Mouse (Mus musculus) frontal cortex, postnatal 10 days (tissue): ENCODE data around the gene Prrx1.

Source experiments
- DNase-seq, 2 experiments: peaks; one replicate each; pipeline ENCODE4 v3.0.0; 2022; ENCODE audit warnings: low spot score in 2 of 2, mixed read lengths in 1 of 2

Gene Prrx1

DNA sequence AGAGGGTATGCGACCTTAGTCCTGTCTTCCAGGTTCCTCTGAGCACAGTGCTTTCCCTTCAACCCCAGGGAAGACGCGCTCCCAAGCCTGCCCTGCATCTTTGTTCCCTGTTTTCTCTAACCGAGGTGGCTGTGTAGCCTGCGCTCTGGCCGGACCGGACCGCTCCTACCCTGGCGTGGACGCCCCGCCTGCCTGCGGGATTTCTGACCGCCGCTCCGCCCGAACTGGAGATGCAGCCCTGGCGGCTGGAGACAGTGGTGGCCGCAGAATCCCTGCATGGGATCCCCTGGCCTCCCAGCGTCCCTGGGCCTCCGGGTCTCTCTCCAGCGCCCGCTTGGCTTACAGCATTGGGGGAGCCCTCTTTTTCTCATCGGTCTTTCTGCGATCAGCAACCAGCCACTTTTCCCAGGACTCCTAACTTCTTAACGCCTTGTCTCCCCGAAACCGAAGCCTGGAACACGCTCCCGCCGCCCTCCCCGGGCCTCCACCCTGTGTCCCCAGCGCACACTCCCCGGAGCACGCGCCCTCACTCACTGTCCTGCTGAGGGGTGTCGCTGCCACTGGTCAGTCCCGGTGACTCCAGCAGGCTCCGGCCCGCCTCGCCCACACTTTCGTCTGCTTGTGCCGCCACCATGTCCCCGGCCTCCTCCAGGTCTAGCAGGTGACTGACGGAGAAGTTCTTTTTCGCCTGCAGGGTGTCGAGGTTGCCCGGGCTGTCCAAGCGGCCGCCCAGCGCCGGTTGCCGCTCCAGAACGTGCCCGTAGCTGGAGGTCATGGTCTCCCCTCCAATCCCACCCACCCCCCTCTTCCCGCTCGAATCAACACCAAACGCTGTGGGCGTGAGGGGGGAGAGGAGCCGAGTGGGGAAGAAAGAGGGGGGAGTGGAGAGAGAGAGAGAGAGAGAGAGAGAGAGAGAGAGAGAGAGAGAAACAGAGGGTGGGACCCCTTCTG, 1.4 kb downstream of the Prrx1 start:
- DNase-seq, result peak in 1 of 2 experiments; percentile 22

DNA sequence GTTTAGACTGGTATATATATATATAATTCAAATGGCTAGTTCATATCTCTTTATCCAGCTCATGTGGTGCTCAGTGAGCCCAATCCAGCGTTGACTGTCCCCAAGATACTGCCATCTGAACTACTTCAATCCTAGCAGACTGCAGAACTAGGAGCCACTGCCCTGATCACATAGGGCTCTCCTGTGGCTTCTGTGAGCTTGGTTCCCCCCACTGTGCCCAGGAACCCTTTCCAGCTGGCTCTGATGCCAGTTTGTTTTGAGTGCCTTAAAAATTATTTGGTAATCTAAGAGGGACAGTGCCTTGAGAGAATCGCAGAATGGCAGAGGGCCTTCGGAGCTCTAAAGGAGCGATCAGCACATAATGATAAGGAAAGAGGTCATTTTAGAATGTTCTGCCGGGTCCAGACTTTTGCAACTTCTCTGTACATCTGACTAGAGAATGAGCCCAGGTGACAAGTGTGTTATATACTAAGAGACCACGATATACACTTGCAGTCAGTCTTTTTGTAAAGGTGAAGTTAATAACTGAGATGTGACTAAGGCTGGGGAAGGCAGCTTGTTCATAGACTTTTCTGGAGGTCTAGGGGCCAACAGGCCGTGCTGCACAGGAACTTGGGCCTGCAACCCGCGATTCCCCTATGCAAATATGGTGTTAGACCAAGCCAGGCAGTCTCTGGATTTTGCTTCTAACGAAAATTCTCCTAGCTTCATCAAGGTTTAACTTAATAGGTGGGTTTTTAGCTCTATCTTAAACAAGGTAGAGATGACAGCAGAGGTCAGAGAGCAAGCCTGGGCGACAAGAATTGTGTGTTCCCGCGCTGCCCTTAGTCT, 2.3 kb downstream of the Prrx1 start:
- no peak for DNase-seq

DNA sequence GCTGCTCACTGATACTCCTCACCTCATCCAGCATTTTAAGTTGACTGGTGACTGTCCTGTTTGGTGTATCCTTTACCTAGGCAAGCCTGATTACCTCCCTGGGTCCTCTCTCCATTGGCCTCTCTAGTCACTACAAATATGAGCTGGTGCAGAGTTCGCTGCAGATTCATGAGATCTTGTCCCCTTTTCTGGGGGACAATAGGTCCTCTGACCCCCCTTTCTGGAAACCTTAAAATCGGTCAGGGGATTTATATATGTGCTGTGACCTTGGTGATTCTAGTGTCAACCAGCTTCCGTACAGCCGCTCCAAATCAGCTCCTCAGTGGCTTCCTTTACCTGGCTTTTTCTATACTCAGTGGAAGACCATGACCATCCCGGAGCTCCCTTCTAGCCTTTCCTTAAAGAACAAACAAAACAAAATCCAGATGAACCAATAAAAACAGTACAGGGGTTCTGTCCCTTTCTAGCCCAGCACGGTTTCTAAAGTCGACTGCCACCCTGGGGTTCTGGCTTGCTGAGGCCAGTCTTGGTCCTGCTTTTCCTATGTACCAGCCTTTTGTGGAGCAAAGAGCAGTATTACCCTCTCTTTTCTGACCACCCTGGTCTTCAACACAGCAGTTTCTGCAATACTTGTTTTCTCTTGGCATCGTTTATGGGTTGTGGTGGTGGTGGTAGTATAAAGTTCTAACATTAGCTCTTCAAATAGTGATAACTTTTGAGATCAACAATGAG, 3.3 kb downstream of the Prrx1 start:
- no peak for DNase-seq

DNA sequence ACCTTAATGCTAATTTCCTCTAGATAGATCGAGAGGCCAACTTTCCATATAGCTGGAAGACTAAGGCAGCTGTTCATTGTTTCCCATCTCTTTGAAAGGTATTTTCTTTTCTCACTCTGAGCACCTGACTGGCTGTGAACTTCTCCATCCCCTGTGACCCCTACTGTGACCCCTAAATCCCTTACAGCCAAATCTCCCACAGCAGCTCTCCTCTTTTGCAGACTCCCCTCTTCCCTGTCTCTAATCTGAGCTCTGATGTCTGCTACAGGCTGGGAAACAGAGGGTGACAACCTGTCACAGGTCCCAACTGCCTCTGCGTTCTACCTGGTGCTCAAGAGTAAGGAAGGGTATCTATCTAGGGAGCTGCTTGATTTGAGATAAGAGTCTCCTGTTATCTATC, 4.0 kb downstream of the Prrx1 start:
- no peak for DNase-seq

DNA sequence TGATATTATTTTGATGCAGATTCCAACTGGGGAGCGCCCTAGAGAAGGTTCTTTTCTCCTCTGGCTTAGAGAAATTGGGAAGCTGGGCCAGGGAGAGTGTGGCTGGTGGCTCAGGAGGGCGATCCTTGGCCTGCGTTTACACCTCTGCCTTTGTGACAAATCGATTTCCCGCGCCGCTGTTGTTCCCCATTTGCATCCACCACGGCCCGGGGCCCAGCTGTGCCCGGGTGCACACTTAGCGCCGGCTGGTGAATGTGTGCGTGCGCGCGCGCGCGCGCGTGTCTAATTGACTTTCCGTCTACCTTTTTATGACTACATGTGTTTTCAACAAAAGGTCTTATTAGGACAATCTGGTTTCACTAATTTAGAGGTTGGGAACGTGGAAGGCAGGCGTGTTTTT, 4.9 kb downstream of the Prrx1 start:
- DNase-seq, result no peak

DNA sequence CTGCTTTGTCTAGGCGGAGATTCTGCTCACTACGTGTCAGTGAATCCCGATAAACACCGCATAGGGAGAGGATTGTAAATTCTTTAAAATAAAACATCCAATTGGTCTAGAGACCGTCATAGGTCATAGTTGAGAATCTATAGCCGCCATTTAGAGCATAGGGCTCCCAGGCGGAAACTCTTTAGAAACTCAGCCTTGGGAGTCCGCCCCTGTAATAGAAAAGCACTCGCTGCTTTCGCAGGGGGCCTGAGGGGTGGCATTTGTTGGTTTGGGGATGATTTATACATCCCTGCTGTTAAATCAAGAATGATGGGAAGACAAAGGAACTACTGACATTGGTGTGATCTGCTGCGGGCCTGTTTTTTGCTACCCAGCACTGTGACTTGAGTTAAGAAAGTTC, 5.8 kb downstream of the Prrx1 start:
- DNase-seq, result no peak

DNA sequence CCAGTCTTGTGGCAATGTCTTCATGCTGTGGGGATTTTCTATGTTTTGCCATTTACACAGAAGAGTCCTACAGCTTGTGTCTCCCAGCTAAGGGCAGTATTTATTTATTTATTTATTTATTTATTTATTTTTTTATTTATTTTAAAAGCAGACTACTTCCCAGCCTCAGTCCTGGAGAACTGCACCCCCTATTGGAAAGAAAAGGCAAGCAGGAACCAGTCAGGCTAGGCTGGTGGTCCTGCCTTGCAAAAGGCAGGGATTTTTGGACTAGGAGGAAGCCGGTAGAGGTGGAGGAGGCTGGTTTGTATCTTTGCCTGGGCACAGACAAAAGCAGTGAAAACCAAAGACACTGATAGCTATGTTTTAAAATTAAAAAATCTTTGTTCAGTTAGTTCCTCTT, 7.6 kb downstream of the Prrx1 start:
- no peak for DNase-seq

DNA sequence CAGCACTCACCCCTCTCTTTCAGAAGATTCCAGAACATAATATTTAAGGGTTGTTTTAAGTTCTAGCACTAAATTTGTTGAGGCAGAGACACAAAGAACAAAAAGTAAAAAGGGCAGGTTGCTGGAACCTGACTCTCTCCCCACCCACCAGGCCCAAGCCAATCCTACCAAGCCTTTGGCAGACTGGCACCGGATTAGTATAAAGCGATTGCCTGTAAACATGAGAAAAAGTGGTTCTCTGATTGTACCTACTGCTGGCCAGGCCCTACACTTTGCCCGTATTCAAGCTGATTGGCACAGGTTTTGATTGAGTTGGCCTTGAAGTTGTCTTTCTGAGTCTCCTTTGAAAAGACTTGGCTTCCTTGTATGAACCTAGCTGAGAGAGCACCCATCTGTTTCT, 8.7 kb downstream of the Prrx1 start:
- no peak for DNase-seq

DNA sequence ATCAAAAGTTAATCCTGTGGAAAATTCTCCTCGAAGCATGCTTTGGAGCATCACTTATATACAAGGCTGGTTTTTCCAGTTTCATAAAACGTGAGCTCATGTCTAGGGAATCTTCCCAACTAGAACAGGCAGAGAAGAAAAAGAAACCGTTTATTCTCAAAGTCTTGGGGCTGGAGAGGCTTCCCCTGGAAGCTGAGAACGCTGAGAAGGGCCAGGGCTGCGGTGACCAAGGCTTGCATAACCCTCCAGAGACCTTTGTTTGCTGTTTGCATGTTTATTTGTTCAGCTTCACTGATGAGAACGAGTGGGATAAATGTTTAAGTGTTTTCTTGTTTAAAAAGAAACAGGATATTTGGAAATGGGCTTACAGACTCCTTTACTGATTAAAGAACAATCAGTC, 11.2 kb downstream of the Prrx1 start:
- DNase-seq, result no peak

DNA sequence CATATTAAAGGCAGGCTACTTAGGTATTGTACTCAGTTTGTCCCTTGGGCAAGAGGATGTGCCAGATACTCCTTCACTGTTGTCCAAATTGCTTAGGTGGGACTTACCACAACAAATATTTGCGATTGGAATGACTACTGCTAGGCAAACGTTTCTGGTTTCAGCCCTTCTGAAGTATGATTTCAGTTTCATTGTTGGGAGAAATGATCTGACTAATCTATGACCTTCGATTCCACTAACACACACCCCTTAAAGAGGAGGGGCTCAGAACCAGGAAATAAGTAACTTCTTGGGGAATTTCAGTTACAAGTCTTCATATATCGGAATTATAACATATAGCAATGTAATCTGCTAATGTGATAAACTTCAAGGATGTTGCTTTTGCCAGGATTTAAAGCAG, 20.4 kb downstream of the Prrx1 start:
- DNase-seq, result no peak

DNA sequence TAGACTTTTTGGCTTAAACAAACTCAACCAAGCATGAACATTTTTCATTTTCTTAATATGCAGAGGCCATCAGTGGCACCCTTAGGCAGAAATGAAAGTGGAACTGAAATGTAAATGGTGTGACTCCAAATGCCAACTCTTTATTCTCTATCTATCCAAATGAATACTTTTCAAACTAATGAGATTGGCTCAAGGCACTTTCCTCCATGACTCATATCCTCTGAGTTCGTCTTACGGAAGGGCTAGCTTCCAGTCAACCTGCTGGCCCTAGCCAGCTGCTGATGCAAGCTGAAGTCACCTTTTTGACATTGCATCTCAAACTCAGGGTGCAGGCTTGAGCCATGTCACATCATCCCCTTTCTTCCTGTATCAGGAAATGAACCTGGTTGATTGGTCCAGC, 21.6 kb downstream of the Prrx1 start:
- DNase-seq, result no peak

DNA sequence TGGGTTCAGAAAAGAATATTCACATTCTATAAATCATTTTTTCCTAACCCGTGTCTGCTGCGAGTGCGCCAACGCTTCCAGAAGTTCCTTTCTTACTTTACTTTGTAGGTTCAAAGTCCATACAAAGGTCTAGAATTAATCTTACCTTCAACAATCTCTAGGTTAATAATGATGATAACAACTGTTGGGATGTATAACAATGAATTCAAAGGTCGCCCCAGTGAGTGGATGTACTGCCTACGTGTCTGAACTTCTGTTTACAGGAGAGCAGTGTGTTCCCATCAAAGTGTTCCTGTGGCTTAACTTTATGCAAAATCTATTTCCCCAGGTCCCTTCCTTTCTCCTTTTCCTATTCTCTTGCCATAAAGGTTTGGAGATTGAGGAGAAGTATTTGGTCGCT, 24.4 kb downstream of the Prrx1 start:
- no peak for DNase-seq

DNA sequence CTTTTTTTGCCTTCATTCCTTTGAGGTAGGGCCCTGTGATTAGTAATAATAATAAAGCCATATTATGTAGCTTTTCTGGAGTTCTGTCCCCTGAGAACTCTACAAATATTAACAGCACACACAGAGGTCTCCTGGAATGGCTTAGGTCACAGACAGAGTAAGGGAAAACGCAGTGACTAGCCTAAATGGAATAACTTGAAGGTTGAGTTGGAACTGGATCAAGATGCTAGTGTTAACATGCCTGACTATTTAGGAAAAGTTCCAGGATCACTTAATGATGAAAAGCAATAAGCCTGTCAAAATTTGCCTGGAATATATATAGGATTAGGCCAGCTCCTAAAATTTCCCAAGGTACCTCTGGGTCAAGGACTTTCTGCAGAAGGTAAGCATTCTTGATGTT, 28.0 kb downstream of the Prrx1 start:
- DNase-seq, result no peak

DNA sequence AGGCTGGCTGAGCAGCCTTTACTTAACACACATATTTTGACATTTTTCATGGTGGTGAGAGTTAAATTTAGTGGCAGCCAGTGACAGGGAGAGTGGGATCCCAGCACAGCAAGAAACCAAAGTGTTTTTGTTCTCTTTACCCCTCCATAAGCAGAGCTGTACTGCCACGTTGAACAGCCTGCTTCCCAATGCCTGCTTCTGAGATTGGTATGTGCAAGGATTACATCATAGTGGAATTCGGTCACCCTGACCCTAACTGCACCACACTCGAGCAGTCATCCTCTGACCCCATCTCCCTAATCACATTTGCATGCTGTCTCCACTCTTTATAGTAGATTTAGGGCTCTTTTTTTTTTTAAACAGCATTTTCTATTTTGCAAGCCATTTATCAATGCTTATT, 28.4 kb downstream of the Prrx1 start:
- no peak for DNase-seq

DNA sequence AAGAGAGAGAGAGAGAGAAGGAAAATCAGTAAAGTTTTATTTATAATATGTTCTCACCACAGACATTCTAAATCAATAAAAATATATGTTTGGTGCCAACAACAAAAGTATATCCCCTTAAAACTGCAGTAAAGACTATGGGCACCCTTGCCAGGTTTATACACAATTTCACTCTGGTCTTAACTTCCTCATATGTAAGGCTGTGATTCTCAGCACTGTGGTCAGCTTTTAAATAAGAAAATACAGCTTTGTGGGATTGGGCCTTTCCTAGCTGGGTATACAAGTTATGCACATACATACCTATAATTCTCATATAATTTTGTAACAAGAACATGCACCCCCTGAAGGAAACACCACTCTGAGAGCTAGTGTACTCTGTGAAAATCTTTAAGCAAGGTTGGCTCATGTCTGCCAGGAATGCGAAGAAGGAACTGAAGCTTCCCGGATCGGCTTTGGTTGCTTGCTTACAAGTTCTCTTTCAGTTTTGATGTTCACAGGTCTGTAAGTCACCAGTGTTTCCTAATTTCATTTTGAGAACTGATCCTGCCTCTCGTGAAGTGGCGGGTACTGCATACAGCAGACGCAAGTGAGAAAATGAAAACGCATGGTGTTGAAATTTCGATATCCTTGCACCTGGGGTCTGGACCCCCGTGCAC, 29.4 kb downstream of the Prrx1 start:
- DNase-seq, result no peak

DNA sequence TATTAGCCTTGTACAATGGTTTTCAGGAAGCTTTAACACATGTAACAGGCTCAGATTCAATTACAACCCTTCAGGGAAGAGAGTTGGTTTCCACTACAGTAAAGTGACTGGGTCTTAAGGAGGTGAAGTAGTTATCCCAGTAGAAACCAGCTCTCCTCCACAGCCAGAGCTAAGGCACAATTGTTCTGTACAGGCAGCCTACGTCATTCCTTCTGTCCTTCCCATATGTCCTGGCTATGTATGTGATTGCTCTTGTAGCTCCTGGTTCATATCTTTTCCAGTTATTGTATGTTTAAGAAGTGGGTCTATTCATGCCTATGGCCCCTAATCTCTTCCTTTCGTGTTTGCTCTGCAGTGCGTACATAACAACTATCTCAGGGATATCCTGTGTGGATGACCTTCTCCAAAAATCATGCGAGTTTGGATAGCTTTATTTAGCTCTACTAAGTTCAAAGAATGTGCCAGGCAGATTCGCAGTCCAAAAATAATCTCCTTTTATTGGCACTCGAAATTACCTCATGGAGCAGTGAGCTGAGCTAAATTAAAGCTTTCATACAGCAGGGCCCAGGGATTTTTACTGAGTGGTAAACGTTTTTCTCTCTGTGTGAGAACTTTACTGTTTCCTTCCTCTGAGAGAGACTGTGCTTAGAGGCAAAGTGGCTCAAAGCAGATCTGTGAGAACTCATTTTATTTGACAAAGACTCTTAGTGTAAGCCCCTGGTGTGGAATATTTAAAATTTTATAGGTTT, 31.9 kb downstream of the Prrx1 start:
- DNase-seq, result no peak

DNA sequence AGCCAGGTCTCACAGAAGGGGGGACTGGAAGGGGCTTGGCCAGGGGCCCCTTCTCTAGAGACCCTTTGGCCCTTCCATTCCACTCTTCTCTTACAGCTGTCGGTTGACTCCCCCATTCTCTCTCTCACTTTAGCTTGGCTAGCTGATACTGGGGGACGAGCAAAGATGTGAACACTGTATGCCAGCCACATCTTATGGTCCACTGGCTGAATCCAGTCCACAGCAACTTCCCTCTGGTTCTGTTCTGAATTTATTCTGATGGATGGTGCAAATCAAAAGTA, 32.7 kb downstream of the Prrx1 start:
- DNase-seq, result no peak

DNA sequence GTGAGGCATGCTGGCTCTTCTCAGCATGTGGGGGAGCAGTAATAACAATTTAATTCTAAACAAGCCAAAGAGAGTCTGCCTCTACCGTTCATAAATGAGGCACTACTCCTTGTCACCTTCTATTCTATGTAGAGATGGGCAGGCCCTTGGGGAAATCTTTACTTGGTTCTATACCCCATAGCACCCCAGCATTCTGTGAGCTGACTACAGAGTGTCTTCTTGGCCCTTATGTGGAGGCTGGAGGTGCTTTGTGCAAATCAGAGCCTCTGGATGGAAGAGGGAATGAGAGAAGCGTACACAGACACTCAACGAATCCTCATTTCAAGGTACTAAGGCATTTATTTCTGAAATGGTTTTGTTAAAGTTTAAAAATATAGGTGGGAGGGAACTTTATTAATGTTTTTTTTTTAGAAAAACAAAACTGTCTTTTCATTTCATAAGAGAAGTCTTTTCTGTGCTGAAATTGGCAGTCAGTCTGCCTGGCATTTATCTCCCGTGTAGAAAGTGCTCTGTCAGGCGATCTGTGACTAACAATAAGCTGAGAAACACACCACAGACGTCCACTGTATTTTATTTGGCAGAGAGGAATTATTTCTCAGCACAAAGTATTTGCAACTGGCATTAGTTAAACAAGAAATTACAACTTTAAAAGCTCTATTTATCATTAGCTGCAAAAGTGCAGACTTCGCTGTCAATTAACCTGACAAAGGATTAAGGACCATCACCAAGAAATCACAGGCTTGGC, 33.2 kb downstream of the Prrx1 start:
- no peak for DNase-seq

DNA sequence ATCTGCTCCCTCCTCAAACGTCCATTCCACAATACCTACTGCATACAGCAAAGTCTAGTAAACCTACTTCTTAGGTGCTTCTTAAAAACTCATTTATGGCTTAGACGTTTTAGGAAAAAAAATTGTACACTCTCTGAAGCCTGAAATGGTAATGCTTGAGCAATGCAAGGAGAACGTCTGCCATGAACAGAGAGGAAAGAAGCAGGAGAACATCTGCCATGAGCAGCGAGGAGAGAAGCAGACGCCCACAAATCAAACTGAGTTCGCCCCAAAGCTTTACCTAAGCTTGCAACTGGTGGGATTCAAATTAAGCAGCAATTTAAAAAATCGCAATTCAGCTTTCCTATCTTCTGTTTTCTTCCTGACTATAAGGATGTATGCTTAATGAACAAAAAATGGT, 36.4 kb downstream of the Prrx1 start:
- DNase-seq, result no peak

DNA sequence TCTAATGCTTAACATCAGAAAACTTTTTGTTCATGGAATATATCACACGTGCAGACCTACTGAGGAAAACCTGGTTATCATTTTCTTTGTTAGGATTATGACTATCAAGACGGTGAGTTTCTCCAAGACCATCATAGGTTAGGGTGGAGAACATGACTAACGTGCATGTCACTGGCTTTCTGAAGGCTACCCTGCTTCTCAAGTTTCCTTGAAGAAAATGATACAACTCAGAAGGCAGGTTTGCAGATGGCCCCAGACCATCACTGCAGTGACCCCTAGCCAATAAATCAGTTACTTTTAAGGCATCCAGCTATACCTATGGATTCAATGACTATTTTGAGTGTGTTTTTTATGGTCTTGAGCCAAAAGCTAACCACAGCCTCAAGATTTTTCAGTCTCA, 38.6 kb downstream of the Prrx1 start:
- no peak for DNase-seq

DNA sequence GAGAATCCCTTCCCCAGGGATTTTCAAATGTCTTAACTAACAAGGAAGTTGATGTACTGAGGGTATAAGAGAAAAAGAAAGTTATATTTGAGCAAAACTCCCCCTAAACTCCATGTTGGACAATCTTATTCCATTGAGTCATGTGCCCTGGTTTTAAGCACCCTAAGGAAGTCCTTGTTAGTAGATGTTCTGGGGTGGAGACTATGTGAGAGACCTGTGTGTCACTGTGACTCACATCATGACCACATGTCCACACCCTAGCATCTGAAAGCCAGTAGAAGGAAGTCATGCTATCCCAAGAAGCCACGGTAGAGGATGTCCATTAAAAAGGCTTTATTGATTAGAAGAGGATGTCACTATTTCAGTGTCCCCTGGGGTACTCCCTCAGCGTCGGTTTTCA, 40.4 kb downstream of the Prrx1 start:
- no peak for DNase-seq
